Mouse (Mus musculus) lung, postnatal 25 days (tissue): ENCODE results near the gene Vps37d.
"Not testable (repeated sequence)": the region's sequence is repeated elsewhere in the genome, so short reads cannot be mapped to it uniquely, and the experiment has no call there.

Experiments
- DNase-seq: peaks from one replicate; pipeline ENCODE4 v3.0.0; 2022; ENCODE audit warnings: low spot score

The Vps37d gene

DNA sequence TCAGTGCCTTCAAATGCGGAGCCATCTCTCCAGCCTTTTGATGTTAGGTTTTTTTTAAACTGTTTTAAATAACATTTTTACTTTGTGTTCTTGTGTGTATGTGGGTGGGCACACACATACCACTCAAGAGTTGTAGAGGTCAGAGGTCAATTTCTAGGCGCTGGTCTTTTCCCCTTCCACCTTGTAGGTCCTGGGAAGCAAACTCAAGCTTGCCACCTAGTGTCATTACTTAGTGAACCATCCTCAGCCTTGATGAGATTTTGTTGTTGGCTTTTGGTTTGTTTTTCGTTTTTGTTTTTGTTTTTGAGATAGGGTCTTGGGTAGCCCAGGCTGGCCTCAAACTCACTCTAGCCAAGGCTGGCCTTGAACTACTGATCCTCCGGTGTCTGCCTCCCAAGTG, 2.4 kb downstream of the Vps37d start:
- no peak for DNase-seq

DNA sequence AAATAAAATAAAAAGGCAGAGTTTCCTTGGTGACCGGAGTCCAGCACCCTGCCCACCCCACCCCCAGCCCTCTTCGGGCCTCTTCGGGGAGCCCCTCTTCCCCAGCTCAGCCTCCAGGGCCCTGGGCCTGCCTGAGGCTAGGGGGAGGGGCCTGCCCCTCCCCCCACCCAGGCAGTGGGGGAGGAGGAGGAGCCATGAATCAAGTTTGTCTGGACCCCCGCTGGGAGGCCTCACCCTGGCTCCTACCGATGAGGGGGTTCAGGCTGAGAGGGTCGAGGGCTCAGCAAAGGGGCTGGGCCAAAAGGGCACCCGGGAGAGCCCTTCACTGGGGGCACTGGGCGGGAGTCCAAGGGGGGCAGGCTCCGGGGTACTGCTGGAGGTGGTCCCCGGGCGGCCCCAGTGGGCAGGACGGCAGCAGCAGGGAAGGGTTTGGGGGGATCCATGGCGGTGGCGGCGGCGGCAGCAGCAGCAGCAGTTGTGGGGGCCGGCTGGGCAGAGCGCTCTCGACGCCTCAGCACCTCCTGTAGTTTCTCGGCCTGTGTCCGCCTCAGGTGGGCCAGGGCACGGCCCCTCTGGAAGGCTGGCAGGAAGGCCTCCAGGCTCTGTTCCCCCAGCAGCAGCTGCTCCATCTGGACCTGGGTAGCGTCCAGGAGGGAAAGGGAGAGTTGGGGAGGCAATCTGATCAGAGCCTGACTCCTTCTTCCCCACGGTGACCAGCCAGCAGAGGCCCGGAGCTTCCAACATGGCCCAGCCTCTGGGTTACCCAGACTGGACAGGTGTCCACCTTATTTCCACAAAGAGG, 4.5 kb downstream of the Vps37d start:
- DNase-seq = no peak

DNA sequence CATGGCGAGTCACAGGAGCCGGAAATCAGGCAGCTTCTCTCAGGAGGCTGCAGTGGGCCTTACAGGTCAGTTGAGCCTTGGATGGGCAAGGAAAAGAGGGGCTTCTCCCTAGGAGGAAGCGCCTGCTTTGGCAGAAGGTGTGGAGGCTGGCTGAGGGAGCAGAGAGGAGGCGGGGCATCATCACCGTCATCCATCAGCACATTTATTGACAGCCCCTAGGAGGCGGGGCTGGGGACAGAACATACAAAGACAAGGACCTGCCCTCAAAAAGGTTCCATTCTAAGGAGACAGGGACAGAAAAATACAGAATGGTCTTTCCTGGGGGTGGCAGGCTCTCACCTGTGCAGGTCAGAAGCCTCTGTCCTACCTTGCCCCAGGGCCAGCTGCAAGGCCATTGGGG, 5.3 kb downstream of the Vps37d start:
- no peak for DNase-seq

DNA sequence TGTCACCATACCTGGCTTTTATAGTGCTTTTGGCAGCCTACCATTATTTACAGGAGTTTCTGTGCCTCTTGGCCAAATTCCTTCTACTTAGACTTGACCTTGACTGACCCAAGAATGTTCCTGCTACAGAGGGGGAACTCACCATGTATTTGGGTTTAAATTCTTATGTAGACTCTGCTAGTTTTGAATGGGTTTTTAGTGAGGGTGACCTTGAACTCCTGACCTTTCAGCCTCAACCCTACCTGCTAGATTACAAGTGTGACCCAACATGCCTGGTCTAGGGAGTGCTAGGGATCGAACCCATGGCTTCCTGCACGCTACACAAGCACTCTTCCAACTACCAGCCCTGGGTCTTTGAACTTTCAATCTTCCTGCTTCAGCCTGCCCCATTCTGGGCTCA, 6.0 kb downstream of the Vps37d start:
- DNase-seq = no peak

DNA sequence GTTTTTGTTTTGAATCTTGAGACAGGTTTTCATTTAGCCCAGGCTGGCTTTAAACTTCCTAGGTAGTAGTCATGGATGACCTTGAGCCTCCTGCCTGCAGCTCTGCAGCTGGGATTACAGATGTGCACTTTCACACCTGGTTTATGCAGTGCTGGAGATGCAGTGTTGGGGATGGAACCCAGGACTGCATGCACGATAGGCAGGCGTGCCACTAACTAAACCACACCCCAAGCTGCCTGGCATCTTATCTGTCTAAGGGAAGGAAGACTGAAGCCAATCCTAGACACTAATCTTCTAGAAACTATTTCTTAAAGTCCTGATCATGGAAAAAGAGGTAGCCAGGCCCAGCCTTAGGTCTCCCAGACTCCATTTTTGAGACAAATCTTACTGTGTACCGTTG, 7.6 kb downstream of the Vps37d start:
- DNase-seq = no peak

DNA sequence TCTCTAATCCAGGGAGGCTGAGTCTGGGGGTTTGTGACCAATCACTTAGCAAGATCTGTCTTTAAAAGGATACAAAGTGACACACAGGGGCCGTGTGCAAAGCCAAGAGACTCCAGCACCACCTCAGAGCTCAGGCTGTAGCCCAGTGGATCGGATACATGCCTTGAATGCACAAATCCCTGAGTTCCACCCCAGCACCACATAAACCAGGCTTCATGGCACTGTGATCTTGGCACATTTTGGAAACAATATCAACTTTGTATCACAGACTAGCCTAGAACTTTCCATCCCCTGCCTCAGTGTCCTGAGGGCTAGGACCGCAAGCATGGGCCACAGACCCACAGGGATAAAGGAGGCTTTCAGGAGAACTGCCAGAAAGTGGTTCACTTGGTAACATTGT, 12.1 kb downstream of the Vps37d start:
- DNase-seq = no peak

DNA sequence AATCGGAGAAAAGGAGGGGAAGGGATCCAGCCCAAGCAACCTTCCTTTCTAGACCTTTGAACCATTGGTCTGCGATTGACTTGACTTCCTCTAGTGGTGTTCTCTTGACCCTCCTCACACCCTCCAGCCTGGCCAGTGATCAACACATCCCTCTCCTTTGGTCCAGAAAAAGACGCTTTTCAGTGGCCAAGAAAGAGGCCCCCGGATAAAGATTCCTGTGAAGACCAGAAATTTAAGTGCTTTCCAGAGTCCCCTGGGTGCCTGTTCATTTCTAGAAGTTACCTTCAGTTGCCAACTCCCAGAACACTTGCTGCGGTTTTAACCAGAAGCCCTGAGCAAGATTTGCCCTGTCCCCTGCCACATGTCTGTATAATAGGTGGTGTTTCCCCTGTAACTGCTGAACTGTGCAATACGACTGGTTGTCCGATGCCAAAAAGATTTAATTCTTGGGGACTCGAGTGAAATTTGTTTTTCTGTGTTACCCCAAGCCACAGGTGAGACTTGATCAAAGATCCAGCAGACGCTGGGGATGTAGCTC, 13.1 kb downstream of the Vps37d start, which contains the start of gene Bud23:
Bud23 (minus strand) TSS at position 51 of the 538 bp plus-strand sequence.
- DNase-seq = not testable (repeated sequence)

DNA sequence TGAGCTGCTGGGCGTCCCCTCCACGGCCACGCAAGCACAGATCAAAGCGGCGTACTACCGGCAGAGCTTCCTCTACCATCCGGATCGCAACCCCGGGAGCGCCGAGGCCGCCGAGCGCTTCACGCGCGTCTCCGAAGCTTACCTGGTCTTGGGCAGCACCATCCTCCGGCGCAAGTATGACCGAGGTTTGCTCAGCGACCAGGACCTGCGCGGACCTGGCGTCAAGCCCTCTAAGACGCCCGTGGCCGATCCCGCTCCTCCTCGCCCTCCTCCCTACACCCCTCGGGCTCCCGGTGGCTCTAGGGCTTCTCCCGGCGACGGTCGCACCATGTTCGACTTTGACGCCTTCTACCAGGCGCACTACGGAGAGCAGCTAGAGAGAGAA, 13.7 kb downstream of the Vps37d start:
- no peak for DNase-seq

DNA sequence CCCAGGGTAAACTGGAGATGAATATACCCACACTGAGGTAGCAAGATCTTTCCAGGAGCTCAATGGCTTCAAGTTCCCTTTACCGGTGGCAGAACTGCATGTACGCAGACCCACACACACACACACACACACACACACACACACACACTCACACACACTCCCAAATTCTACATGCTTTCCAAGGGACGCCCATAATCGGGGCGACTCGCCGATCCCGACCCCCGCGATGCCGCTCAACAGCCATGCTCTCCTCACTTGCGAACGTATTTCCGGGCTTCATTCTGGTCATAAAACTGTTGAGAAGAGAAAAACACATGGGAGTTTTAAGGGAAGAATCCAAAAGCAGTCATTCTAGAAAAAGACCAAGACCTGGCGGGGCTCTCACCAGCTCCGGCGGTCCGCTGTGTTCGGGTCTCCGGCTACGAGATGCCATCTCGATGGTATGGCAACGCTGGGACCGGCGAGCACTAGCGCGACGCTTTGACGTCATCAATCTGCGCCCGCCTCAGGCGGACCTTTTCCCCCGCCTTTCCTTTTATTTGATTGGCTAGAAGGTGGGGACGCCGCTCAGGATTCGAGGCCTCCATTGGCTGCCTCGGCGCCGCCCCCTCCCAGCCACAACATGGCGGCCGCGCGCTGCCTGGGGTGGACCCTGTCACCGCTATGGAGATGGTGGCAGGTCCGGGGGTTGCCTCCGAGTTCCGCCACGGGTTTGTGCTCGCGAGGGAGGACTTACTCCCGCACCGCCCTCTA, 14.3 kb downstream of the Vps37d start, which contains the start of gene Dnajc30:
Dnajc30 (plus strand) TSS at position 574 of the 753 bp plus-strand sequence.
- peak; percentile 97 for DNase-seq

DNA sequence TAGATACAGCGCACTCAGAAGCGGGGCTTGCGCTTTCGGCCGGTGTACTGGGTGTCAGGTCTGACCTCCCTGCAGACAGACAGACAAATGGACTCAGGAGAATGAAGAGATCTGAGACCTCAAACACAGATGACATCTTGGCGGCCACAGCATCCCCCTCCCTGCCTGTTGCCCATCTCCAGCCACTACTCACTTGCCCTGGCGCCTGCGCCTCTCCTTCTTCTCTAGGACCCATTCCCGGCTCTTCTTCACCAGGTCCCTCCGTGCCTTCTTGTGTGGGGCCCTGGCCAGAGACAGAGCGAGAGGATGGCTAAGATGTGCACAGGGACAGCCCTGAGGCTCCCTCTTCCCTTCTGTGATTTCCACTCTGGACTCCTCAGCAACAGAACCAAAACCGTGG, 24.7 kb downstream of the Vps37d start:
- no peak for DNase-seq

DNA sequence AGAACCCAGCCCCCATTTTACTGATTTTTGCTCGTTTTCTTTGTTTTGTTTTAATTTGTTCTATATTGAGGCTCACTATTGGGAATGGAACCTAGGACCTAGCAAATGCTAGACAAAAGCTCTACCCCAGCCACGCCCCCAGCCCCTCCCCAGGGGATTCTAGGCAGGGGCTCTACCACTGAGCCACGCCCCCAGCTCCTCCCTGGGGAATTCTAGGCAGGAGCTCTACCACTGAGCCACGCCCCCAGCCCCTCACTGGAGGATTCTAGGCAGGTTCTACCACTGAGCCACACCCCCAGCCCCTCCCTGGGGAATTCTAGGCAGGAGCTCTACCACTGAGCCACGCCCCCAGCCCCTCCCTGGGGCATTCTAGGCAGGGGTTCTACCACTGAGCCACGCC, 28.8 kb downstream of the Vps37d start:
- DNase-seq = not testable (repeated sequence)

DNA sequence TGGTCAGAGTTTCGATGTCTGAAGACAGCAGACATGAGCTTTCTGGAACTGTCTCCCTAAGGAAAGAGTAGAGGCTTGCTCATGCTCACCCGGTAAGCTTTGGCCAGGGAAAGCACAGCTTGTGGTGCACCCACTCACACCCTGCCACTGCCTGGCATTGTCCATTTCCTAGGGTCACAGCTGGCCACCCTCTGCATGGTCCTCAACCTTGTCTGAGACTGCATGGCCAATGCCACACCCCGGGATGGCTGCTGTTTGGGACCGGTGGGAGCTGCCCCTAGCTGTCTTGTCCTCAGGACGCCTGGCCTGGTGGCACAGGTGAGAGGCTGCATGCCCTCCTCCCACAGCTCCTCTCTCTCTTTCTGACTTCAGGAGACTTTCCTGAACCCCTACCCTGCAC, 29.5 kb downstream of the Vps37d start:
- DNase-seq = no peak

DNA sequence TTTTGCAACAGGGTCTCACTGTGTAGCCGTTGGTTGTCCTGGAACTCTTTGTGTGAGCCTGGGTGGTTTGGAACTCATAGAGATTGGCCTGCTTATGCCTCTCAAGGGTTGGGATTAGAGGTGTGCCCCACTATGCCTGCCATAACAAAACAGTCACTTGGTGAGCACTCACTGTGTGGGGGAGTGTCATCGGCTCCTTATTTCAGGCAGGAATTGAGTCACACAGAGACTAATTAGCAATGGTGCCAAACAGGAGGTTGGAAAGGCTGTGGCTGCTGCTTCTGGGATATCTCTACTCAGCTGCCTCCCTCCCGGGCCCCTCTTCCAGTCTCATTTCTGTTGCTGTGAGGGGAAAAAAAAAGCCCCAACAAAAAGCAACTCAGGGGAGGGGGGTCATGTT, 33.5 kb downstream of the Vps37d start:
- DNase-seq = no peak

DNA sequence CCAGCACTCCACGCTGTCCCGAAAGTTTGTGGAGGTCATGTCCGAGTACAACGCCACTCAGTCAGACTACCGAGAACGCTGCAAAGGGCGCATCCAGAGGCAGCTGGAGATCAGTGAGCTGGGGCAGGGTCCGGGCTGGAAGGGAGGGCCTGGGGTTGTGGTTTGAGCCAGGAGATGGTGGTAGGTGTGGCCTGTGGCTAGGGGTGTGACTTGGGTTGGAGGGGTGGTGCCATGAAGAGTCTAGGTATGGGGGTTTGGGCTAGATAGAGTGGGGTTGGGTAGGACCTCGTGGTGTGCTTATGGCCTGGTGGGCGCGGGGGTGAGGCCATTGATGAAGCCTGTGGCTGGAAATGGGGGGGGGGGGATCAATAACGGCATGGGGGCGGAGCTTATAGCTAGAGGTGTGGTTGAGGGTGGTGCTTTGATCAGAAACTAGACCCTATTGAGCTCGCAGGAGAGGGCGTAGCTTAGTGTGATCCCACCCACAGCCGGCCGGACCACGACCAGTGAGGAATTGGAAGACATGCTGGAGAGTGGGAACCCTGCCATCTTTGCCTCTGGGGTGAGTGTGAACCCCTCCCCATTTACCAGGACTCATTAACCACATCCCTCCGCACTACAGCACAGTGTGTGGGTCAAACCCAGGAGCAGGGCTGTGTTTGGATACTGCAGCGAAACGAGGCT, 35.8 kb downstream of the Vps37d start:
- no peak for DNase-seq

DNA sequence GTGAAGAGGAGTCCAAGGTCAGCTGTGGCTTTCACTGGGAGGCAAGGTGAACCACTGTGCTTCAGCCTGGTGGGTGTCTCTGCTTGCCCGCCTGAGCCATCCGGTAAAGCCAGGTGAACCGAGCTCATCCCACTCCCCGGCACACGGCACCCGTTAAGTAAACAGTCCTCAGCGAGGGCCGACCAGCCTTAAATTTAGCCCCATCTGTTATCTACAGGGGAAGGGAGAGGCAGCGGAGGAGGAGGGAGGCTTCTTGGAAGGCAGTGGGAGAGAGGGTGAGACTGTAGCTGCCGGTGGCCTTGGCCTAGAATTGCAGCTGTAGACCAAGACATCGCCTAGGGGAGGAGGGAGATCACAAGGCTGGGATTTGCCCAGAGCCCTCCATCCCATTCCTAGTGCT, 37.3 kb downstream of the Vps37d start:
- DNase-seq = no peak

DNA sequence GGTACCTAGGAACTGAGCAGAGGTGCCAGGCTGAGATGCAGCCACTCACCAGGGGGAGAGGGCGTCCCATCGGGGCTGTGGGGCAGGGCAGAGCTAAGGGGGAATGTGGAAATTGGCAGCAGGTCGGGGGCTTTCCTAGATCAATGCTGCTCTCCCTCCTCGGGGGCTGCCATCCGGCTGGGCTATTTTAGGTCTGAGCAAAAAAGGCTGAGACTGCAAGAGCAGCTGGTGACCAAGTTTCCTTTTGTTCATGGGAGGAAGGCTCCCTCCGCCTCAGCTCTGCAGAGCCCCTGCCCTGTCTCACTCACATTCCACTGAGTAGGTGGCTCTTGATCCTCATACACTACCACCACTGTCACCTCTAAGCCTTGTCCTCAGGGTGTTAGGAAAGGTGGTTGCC, 38.0 kb downstream of the Vps37d start:
- DNase-seq = no peak

DNA sequence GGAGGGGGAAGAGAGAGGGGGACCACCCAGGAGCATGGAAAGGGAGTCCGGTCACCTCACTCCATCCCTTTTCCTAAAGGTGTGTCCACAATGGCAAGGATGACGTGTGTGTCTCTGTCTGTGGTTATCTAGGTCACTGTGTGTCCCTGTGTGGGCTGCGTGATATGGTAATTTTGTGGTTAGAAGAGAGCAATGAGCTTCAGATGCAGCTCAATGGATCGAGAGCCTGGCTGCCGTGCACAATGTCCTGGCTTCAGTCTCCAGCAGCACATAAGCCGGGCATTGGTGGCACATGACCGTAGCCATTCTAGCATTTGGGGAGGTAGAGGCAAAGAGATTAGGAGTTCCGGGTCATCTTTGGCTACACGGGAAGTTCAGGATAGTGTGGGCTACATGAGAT, 38.5 kb downstream of the Vps37d start:
- no peak for DNase-seq

DNA sequence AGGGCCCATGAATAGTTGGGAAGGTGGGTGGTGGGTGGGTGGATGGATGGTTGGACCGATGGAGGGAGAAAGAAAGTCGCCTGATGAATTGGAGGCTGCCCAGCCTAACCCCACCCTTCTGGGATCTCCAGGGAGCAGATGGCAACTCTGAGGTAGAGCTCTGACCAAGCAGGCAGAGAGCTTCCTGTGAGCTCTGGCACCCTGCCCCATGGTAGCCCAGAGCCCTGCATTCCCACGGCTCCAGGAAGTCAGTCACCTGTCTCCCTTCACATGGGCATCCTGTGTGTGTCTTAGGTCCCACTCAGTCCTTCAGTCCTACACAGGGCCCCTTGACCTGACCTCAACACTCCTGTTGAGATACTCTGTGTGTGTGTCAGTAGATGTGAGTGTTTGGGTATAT, 40.1 kb downstream of the Vps37d start:
- DNase-seq = no peak

DNA sequence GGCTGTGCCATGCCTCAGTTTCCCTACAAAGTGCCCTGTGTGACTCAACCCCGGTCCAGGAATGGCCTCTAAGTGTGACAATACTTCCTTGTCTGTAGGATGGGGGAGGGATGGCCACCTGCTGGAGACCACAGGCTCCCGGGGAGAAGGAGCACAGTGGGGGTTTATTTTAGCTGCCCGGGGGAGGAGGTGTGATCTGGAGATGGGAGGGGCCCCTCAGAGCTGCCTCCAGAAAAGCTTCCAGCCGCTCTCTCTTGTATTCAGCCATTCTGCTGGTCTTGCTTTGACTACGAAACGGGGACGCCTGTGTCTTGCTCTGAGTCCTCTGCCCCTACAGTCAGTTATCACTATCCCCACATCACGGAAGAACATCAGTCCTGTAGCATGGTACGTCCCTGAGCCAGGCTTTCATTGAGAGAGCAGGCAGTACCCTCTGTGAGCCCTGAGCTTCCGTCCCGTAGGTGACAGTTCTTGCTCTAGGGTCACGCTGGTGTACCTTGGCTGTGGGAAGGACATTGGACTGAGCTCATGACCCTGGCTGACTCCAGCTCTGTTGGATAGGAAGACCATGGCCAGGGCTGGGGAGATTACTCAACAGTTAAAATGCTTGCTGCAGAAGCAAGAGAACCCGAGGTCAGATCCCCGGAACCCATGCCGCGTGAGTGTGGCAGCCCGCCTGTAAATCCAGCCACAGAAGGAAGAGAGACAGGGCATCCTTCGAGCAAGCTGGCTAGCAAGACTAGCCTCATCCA, 42.3 kb downstream of the Vps37d start:
- no peak for DNase-seq

DNA sequence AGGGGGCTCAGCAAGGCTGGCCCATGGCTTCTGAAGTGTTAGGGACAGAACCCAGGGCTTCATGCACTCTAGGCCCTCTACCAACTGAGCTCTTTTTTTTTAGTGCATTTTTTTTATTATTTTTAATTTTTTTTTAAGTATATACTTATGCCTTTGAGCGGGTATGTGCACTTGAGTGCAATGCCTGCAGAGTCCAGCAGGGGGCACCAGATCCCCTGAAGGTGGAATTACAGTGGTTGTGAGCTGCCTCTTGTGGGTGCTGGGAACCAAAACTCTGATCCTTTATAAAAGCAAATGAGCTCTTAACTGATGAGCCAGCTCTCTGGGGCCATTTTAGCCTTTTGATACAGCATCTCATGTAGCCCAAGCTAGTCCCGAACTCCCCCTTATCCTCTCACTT, 43.5 kb downstream of the Vps37d start:
- no peak for DNase-seq

DNA sequence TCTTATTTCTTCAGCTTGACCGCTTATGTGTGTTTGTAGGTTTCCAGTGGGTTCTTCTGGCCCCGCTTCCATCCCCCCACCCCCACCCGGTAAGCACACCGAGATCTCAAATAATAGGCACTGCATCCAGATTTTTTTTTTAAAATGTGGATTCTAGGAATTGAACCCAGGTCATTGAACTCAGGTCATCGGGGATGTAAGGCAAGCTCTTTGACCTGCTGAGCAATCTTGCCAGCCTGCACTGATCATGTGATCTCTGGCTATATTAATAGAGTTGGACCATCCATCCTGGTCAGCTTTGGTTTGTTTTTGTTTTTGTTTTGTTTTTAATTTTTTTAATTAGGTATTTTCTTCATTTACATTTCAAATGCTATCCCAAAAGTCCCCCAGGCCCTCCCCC, 45.5 kb downstream of the Vps37d start:
- DNase-seq = no peak
